Mouse (Mus musculus): Measurements from ENCODE around the gene Rps6kb1. TPM values are rescaled to one million over a fixed set of nuclear protein-coding genes. Genes with fewer than 3 reads are reported as not detected.

The Rps6kb1 gene
- total and polyA plus RNA-seq, 3 experiments = 39.3 to 73.6 (median 49.4) TPM

DNA sequence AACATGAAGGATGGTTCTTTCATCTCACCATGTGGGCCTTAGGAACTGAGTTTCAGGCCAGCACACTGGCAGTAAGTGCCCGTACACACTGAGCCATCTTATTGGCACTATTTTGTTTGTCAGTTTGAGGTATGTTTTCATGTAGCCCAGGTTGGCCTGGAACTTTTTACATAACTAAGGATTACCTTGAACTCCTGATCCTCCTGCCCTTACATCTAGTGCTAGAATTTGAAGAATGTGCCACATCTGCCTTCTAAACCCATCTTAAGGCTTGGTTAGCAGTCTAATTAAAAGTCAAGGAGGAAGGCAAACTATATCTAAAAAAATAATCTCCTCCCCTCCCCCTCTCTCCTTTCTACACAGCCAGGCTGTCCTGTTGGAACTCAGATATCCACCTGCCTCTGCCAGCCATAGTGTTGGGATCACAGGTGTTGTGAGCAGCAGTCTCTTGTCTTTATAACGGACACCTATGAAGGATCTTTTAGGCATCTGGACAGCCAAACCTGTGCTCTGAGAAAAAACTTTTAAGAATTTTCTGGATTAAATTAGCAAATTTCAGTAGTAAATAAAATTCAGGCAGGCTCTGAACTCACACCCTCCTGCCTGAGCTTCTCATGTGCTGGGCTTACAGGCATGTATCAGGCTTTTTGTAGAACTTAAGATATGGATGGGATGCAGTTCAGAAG is 47.5 kb upstream of the Rps6kb1 start:
- peak; percentile 69 for DNase-seq (ENCODE audit: low read depth, low spot score)
- H3K36me3 ChIP-seq (ENCODE audit: control insufficient read depth in 1 of 2, insufficient read depth in 2 of 2, low read length in 2 of 2) = peaks cover 0 to 56% of the 10 kb centered on the region in 2 experiments; a peak in 2 of 4 replicates
- H3K9me3 ChIP-seq (replicated peaks; ENCODE audit: insufficient read depth, low read length) = no peaks in the 10 kb centered on the region
- H3K4me3 ChIP-seq (ENCODE audit: control insufficient read depth in 1 of 2, insufficient read depth in 1 of 2, low read depth in 2 of 2, low read length in 2 of 2) = no peak overlapping the region; a peak in 1 of 4 replicates
- H3K9ac ChIP-seq (ENCODE audit: control insufficient read depth, low read depth, low read length, poor library complexity, severe bottlenecking) = peak overlapping the region; percentile 64
- H3K4me1 ChIP-seq (ENCODE audit: control insufficient read depth in 1 of 2, insufficient read depth in 2 of 2, low read length in 2 of 2) = peaks cover 29 to 35% of the 10 kb centered on the region in 2 experiments
- no peaks in the 10 kb centered on the region for H3K27me3 ChIP-seq (ENCODE audit: control insufficient read depth in 1 of 2, insufficient read depth in 2 of 2, low read length in 2 of 2)
- peaks cover 5% of the 10 kb centered on the region for H3K79me2 ChIP-seq (ENCODE audit: control insufficient read depth, insufficient read depth, low read length, poor library complexity)
- H3K27ac ChIP-seq (ENCODE audit: control insufficient read depth, low read depth, low read length) = peak overlapping the region; percentile 100
- TF ChIP-seq RAD21 (IDR thresholded peaks at IDR 0.05; ENCODE audit: low read depth, low read length) (no peak), POLR2AphosphoS5 (IDR thresholded peaks at IDR 0.05; ENCODE audit: borderline replicate concordance, low read depth, low read length) (no peak), CHD1 (IDR thresholded peaks at IDR 0.05; ENCODE audit: low read depth, low read length) (no peak; the same call in 1 of the 2 replicates), CTCF (IDR thresholded peaks at IDR 0.05 in 2 of 3, conservative IDR thresholded peaks at IDR 0.05 in 1 of 3; ENCODE audit: control insufficient read depth in 1 of 3, insufficient read depth in 1 of 3, low read depth in 2 of 3, low read length in 3 of 3, poor library complexity in 1 of 3, severe bottlenecking in 1 of 3) (no peak), EP300 (IDR thresholded peaks at IDR 0.05; ENCODE audit: low read depth in 1 of 2, low read length in 2 of 2) (peak; percentile 49 to 74), ZMIZ1 (IDR thresholded peaks at IDR 0.05; ENCODE audit: low read depth, low read length) (peak; percentile 18; the same call in 1 of the 2 replicates), KAT2A (conservative IDR thresholded peaks at IDR 0.05; ENCODE audit: low read depth, low read length) (no peak), RCOR1 (IDR thresholded peaks at IDR 0.05; ENCODE audit: low read depth, low read length) (peak; percentile 47), E2F4 (IDR thresholded peaks at IDR 0.05; ENCODE audit: borderline replicate concordance, low read depth, low read length) (no peak), JUND (IDR thresholded peaks at IDR 0.05; ENCODE audit: low read depth, low read length) (peak; percentile 37; the same call in 1 of the 2 replicates), SMC3 (IDR thresholded peaks at IDR 0.05; ENCODE audit: low read depth, low read length) (no peak), ETS1 (IDR thresholded peaks at IDR 0.05; ENCODE audit: low read depth, low read length) (peak; percentile 81), POLR2A (IDR thresholded peaks at IDR 0.05; ENCODE audit: control insufficient read depth in 1 of 2, insufficient read depth in 1 of 2, low read depth in 1 of 2, low read length in 2 of 2, poor library complexity in 1 of 2) (no peak), ZNF384 (IDR thresholded peaks at IDR 0.05; ENCODE audit: low read depth, low read length) (no peak; the same call in 1 of the 2 replicates), ZC3H11A (IDR thresholded peaks at IDR 0.05; ENCODE audit: low read depth, low read length) (no peak), MEF2A (IDR thresholded peaks at IDR 0.05; ENCODE audit: extremely low read depth, insufficient replicate concordance, low read depth, low read length, poor library complexity, severe bottlenecking) (no peak), TCF12 (IDR thresholded peaks at IDR 0.05; ENCODE audit: low read depth, low read length) (peak; percentile 79), TBP (IDR thresholded peaks at IDR 0.05; ENCODE audit: low read depth, low read length) (0 out of 2 replicates have a peak, but pooled peaks have one; percentile 38), NELFE (IDR thresholded peaks at IDR 0.05; ENCODE audit: low read depth, low read length) (peak; percentile 21; the same call in 1 of the 2 replicates), ELF1 (IDR thresholded peaks at IDR 0.05; ENCODE audit: low read depth, low read length) (no peak), SIN3A (IDR thresholded peaks at IDR 0.05; ENCODE audit: low read length) (peak; percentile 43; the same call in 1 of the 2 replicates), USF2 (IDR thresholded peaks at IDR 0.05; ENCODE audit: borderline replicate concordance in 1 of 2, insufficient read depth in 1 of 2, low read depth in 1 of 2, low read length in 2 of 2) (no peak), MAZ (IDR thresholded peaks at IDR 0.05; ENCODE audit: low read depth, low read length) (no peak), BHLHE40 (IDR thresholded peaks at IDR 0.05; ENCODE audit: borderline replicate concordance, low read depth, low read length) (0 out of 2 replicates have a peak, but pooled peaks have one; percentile 22), MYC (IDR thresholded peaks at IDR 0.05; ENCODE audit: low read depth, low read length) (0 out of 2 replicates have a peak, but pooled peaks have one; percentile 24), GABPA (IDR thresholded peaks at IDR 0.05; ENCODE audit: low read depth, low read length) (no peak), HCFC1 (IDR thresholded peaks at IDR 0.05; ENCODE audit: low read depth, low read length) (no peak), MXI1 (IDR thresholded peaks at IDR 0.05; ENCODE audit: low read depth, low read length) (no peak), UBTF (IDR thresholded peaks at IDR 0.05; ENCODE audit: borderline replicate concordance, insufficient read depth, low read depth, low read length) (no peak), MAX (IDR thresholded peaks at IDR 0.05; ENCODE audit: low read length) (0 out of 2 replicates have a peak, but pooled peaks have one; percentile 26), ZKSCAN1 (IDR thresholded peaks at IDR 0.05; ENCODE audit: low read depth, low read length) (no peak), CHD2 (IDR thresholded peaks at IDR 0.05; ENCODE audit: low read length) (peak; percentile 47; the same call in 1 of the 2 replicates), POLR2AphosphoS2 (IDR thresholded peaks at IDR 0.05; ENCODE audit: low read length) (no peak), MYB (IDR thresholded peaks at IDR 0.05; ENCODE audit: low read depth, low read length) (no peak), GATA1 (IDR thresholded peaks at IDR 0.05; ENCODE audit: low read depth, low read length) (peak; percentile 66), USF1 (IDR thresholded peaks at IDR 0.05; ENCODE audit: low read depth, low read length) (no peak)
